Mouse (Mus musculus) erythroblast, embryonic 14.5 days (primary cell): ENCODE measurements around the gene 2810004N23Rik. TPM values are rescaled to one million over a fixed set of nuclear protein-coding genes. Genes with fewer than 3 reads are reported as not detected.
A peak's percentile ranks its signal among the peaks of the same experiment; 100 is the strongest.
"Not testable (repeated sequence)": the region's sequence is repeated elsewhere in the genome, so short reads cannot be mapped to it uniquely, and the experiment has no call there.

Experiments
- H3K27me3 ChIP-seq: 2 replicates; pipeline ENCODE4 v1.6.1; 2012; ENCODE audit warnings: inconsistent platforms; ENCODE audit not compliant: control insufficient read depth
- H3K36me3 ChIP-seq: 2 replicates; pipeline ENCODE4 v1.6.1; 2012; ENCODE audit warnings: mild to moderate bottlenecking, inconsistent platforms; ENCODE audit not compliant: control insufficient read depth
- H3K4me1 ChIP-seq: 2 replicates; pipeline ENCODE4 v1.6.1; 2012; ENCODE audit warnings: inconsistent platforms; ENCODE audit not compliant: control insufficient read depth
- H3K4me3 ChIP-seq: replicated peaks from 2 replicates; pipeline ENCODE3; 2012; ENCODE audit warnings: moderate library complexity, mild to moderate bottlenecking, inconsistent platforms
- H3K9me3 ChIP-seq: 2 replicates; pipeline ENCODE4 v1.6.1; 2012; ENCODE audit warnings: low read length, inconsistent platforms, mixed read lengths; ENCODE audit not compliant: control insufficient read depth
- GATA1 ChIP-seq: IDR thresholded peaks from 2 replicates; pipeline ENCODE4 v1.6.1; 2012; ENCODE audit warnings: low read length, inconsistent platforms, mixed read lengths
- TAL1 ChIP-seq: IDR thresholded peaks from 3 replicates; pipeline ENCODE4 v1.6.1; 2012; ENCODE audit warnings: low read length, inconsistent platforms, mixed read lengths
- polyA plus RNA-seq: library from polyadenylated mRNA; stranded (reverse); fragments of >175 nt; gene quantifications from 2 replicates; pipeline ENCODE4 v1.2.3, GENCODE M21; 2012

2810004N23Rik gene
- polyA plus RNA-seq, 1 experiment: 0.93 TPM

DNA sequence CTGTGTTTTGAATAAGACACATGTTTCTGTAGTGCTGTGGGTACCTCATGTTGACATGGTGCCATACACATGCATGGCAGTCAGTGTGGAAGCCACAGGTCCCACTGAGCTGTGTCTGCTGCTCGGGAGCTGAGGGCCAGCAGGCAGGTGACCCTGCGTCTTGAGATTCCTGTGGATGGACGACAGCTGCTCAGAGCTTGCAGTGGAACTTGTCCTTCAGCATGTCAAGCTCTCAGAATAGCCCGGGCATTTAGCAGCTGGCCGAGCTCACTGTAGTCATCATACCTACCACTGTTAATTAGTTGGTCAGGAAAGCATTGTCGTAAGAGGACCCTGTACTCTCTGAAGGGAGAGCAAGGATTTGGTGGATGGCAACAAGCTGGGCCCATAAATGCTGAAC, 6.8 kb upstream of the 2810004N23Rik start:
- TF ChIP-seq GATA1: no peak
- TF ChIP-seq TAL1: no peak
- Histone ChIP-seq H3K36me3 (peaks cover 67% of the 10 kb centered on the region), H3K9me3 (no peaks in the 10 kb centered on the region), H3K27me3 (no peaks in the 10 kb centered on the region), H3K4me1 (peaks cover 32% of the 10 kb centered on the region), H3K4me3 (no peak overlapping the region)

DNA sequence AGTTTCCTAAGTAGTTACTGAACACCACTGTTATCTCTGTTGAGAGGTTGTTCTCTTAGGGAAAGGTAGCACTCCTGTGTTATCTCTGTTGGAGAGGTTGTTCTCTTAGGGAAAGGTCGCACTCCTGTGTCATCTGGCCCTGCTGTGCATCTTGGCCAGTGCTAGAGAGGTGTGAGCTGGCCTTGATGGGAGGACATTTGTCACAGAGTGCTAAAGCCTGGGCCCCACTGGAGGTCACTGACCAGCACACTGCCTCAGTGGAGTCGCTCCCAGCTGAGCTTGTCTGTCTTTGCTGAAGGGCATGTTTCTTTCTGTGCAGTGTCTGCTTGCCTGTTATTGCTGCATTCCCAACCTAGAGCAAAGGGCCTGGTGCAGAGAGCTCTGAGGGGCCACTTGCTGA, 4.2 kb upstream of the 2810004N23Rik start:
- Histone ChIP-seq H3K9me3 (no peaks in the 10 kb centered on the region), H3K36me3 (peaks cover 42% of the 10 kb centered on the region), H3K4me3 (no peak overlapping the region), H3K4me1 (peaks cover 49% of the 10 kb centered on the region), H3K27me3 (no peaks in the 10 kb centered on the region)
- TF ChIP-seq TAL1 (no peak), GATA1 (no peak)

DNA sequence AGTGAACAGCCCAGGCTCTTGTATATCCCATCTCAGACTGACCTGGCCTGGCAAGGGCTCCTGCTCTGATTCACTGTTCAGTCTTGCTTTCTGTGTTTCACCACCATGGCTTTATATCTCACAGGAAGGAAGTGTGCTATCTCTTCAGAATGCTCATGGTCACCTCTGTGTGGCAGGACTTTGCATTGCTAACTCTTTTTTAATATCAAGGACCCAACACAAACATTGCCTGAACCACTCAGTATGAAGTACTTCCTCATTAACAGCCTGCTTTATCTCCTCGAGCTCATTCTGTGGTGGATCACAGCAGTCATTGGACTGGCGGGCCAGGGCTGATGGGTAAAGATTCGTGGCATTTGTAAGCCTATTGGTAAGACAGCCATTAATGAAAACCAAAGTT, 3.7 kb upstream of the 2810004N23Rik start:
- Histone ChIP-seq H3K36me3 (peaks cover 37% of the 10 kb centered on the region), H3K4me3 (no peak overlapping the region), H3K27me3 (no peaks in the 10 kb centered on the region), H3K4me1 (peaks cover 52% of the 10 kb centered on the region), H3K9me3 (no peaks in the 10 kb centered on the region)
- TF ChIP-seq TAL1 (no peak), GATA1 (no peak)

DNA sequence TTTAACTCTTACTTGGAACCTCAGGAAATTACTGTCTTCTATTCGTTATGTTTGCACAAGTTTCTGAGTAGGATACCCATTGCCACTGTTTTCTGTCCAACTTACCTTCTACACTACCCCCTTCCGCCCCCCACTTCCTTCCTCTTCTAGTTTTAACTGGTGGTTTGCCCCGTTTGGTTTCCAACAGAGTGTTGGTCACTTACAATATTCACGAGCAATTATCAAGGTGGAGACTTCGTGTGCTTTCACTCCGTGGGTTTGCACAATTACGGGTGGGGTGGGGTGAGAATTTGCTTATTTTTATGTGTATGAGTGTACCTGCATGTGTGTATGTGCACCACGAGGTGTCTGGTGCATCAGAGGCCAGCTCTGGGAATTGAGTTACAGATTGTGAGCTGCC, 809 bp upstream of the 2810004N23Rik start:
- peaks cover 64% of the 10 kb centered on the region for H3K4me1 ChIP-seq

DNA sequence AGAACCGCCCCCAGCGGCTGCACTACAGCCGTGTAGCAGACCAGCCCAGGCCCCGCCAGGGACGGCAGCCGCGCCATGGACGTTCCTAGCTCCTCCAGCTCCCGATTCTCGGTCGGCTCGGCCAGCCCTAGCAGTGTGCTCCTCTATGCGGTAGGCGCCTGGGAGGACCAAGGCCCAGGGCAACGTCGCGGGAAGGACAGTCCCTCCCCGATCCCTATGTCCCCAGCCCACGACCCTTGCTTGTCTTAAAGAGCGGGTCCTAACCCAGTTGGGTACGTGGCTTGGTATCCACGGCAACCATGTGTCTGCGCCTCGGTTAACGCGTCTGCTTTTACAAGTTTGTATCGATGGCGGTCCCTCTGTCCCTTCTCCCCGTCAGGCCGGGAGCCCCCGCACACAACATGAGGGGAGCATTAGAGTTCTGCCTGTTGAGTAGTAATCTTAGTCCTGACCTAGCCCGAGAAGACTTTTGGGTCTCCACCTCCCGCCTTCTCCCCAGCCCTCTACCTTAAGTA, 300 bp upstream of the 2810004N23Rik start:
- H3K9me3 ChIP-seq: no peaks in the 10 kb centered on the region
- H3K36me3 ChIP-seq: peaks cover 46% of the 10 kb centered on the region
- TF ChIP-seq GATA1 (no peak), TAL1 (no peak)
- H3K4me3 ChIP-seq: peak overlapping the region; percentile 74
- H3K27me3 ChIP-seq: no peaks in the 10 kb centered on the region
- H3K4me1 ChIP-seq: peaks cover 64% of the 10 kb centered on the region

More for the DNA sequence above, 809 bp upstream of the 2810004N23Rik start:
- Histone ChIP-seq H3K4me3 (peak overlapping the region; percentile 74), H3K27me3 (no peaks in the 10 kb centered on the region), H3K36me3 (peaks cover 43% of the 10 kb centered on the region), H3K9me3 (no peaks in the 10 kb centered on the region)
- TF ChIP-seq GATA1 (no peak), TAL1 (no peak)

DNA sequence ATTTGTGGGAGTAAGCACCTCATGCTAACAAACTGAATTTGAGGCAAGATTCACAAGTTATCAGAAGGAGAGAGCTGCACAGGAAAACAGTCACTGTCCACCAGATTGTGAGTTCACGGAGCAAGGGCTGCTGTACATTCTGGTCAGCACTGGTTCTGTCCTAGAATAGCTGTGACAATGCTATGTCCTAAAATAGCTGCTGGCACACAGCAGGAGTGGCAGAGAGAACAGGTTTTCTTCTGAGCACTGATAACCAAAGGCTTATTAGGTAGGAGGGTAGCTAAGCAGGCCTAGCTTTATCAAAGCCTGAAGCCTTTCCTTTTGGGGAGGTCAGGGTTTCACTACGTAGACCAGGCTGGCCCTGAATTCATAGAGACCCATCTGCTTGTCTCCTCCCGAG, 2.7 kb downstream of the 2810004N23Rik start:
- Histone ChIP-seq H3K27me3 (no peaks in the 10 kb centered on the region), H3K36me3 (peaks cover 56% of the 10 kb centered on the region), H3K4me3 (no peak overlapping the region), H3K4me1 (peaks cover 42% of the 10 kb centered on the region), H3K9me3 (no peaks in the 10 kb centered on the region)
- no peak for TF ChIP-seq TAL1
- TF ChIP-seq GATA1: no peak

DNA sequence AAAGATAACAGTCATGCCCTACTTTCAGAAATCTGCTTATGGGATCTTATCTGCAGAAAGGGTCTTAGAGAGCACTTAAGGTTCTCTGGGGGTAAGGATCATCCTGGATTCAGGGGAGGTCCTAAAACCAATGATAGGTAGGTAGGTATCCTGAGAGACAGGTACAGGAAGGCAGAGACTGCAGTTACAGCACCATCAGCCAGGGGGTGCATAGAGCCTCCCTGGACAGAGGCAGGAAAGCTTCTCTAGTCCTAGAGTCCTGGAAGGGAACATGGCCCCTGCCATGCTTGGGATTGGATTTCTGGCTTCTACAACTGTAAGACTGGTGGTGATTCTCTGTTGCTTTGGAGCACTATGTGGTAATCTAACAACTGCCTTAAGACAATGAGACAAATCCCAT, 3.5 kb downstream of the 2810004N23Rik start:
- peaks cover 60% of the 10 kb centered on the region for H3K36me3 ChIP-seq
- H3K4me1 ChIP-seq: peaks cover 35% of the 10 kb centered on the region
- no peak for TF ChIP-seq TAL1
- TF ChIP-seq GATA1: no peak

DNA sequence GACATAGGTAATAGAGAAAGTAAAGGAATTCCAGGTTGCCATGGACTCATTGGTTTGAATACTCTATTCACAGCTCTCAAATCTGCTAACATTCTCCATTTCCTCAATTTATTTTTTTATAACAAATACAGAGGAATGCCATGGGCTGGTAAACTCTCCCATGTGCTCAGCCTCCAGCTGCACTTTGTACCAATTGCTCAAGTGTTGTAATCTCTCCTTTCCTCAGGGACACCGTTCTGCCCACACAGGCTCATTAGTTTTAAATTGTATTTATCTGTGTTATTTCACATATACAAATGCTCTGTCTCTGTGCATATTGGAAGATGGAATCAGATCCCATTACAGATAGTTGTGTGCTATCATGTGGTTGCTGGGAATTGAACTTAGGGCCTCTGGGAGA, 9.4 kb downstream of the 2810004N23Rik start:
- Histone ChIP-seq H3K27me3 (no peaks in the 10 kb centered on the region), H3K4me1 (no peaks in the 10 kb centered on the region; the same call in 1 of the 2 replicates), H3K4me3 (no peak overlapping the region), H3K9me3 (no peaks in the 10 kb centered on the region), H3K36me3 (peaks cover 46% of the 10 kb centered on the region)
- TF ChIP-seq GATA1 (no peak), TAL1 (no peak)

More for the DNA sequence above, 3.5 kb downstream of the 2810004N23Rik start:
- no peaks in the 10 kb centered on the region for H3K27me3 ChIP-seq
- no peak overlapping the region for H3K4me3 ChIP-seq
- no peaks in the 10 kb centered on the region for H3K9me3 ChIP-seq

DNA sequence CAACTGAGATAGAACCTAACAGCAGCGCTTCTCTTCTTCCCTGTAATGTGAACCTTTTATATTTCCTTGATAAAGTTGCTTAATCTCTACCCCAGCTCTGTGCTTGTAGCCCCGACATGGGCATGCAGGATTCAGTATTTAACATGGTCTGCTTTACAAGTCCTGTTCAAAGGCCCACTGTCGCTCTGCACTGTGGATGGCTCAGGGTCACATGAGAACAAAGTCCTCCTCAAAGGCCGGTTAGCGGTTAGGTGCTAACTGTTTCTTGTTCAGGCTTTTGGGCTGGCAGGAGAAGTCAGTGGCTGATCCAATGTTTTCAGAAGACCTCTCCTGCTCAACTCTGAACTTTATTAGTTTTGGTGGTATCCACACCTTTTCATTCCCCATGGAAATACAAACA, 17.3 kb downstream of the 2810004N23Rik start:
- Histone ChIP-seq H3K4me3 (no peak overlapping the region), H3K9me3 (no peaks in the 10 kb centered on the region), H3K27me3 (no peaks in the 10 kb centered on the region), H3K4me1 (peaks cover 3% of the 10 kb centered on the region; the same call in 1 of the 2 replicates), H3K36me3 (peaks cover 36% of the 10 kb centered on the region)
- TF ChIP-seq TAL1 (no peak), GATA1 (no peak)

DNA sequence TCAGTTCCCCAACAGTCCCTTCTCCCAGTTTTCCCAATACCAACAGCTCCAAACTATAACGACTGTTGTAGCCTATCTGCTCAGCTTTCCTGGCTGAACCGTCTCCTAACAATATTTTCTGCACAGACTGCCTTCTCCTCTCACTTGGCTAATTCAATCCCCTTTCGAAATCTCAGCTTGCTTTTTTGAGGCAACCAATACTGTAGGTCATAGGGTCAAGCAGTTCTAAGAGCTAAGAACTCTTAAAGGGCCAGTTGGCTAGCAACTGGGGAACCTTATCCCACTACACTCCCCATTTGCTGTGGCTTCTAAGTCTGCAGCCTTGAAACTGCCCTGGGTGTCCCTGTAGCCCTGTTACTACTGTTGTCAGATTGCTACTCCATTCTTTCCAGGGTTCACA, 17.8 kb downstream of the 2810004N23Rik start:
- H3K4me1 ChIP-seq: peaks cover 3% of the 10 kb centered on the region; the same call in 1 of the 2 replicates
- H3K36me3 ChIP-seq: peaks cover 41% of the 10 kb centered on the region
- no peaks in the 10 kb centered on the region for H3K27me3 ChIP-seq
- H3K4me3 ChIP-seq: no peak overlapping the region
- TF ChIP-seq GATA1 (no peak), TAL1 (no peak)
- H3K9me3 ChIP-seq: no peaks in the 10 kb centered on the region

DNA sequence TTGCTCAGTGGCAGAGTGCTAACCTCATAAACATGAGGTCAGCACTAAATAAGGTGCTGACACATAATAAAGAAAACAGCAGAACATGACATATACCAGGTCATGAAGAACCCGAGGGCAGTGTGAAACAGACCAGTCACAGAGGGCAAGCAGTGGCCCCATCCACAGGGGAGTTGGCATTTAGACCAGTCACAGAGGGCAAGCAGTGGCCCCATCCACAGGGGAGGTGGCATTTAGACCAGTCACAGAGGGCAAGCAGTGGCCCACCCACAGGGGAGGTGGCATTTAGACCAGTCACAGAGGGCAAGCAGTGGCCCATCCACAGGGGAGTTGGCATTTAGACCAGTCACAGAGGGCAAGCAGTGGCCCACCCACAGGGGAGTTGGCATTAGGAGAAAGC, 20.0 kb downstream of the 2810004N23Rik start:
- not testable (repeated sequence) for H3K27me3 ChIP-seq, H3K4me3 ChIP-seq, H3K9me3 ChIP-seq, H3K4me1 ChIP-seq
- peaks cover 63% of the 10 kb centered on the region for H3K36me3 ChIP-seq
